Mouse (Mus musculus) brain, embryonic 18.5 days (tissue): Measurements from ENCODE around the gene Sfta2.

ENCODE experiments used
- DNase-seq: peaks from one replicate; pipeline ENCODE4 v3.0.0-alpha.2; 2012; ENCODE audit warnings: low read depth, low spot score

Gene Sfta2

GRCm38 (mm10) chr17:35592131-35592530, 9.2 kb upstream of the Sfta2 start:
- no peak for DNase-seq

- no peak for DNase-seq
These were observed 7.6 kb upstream of the Sfta2 start for GRCm38 (mm10) chr17:35593786-35594185.

GRCm38 (mm10) chr17:35594456-35594855, 6.9 kb upstream of the Sfta2 start:
- DNase-seq = no peak

- DNase-seq = no peak
These were observed 4.0 kb upstream of the Sfta2 start for GRCm38 (mm10) chr17:35597399-35597798.

- no peak for DNase-seq
These were observed 496 bp downstream of the Sfta2 start for GRCm38 (mm10) chr17:35601736-35602354.

GRCm38 (mm10) chr17:35617127-35617526, 15.8 kb downstream of the Sfta2 start:
- no peak for DNase-seq

GRCm38 (mm10) chr17:35626537-35626936, 25.2 kb downstream of the Sfta2 start, which contains the start of gene Gm9573:
TSS of gene Gm9573 (minus strand) at chr17:35626637.
- no peak for DNase-seq

- no peak for DNase-seq
These were observed 32.6 kb downstream of the Sfta2 start for GRCm38 (mm10) chr17:35633992-35634391.

- no peak for DNase-seq
These were observed 33.9 kb downstream of the Sfta2 start for GRCm38 (mm10) chr17:35635202-35635601.

GRCm38 (mm10) chr17:35635699-35636111, 34.4 kb downstream of the Sfta2 start:
- peak; percentile 66 for DNase-seq

- no peak for DNase-seq
These were observed 35.0 kb downstream of the Sfta2 start for GRCm38 (mm10) chr17:35636363-35636762.

- DNase-seq = no peak
These were observed 37.3 kb downstream of the Sfta2 start for GRCm38 (mm10) chr17:35638475-35639190.

- DNase-seq = no peak
These were observed 38.0 kb downstream of the Sfta2 start for GRCm38 (mm10) chr17:35639352-35639751.

- no peak for DNase-seq
These were observed 42.4 kb downstream of the Sfta2 start, which contains the start of gene Mucl3 for GRCm38 (mm10) chr17:35643609-35644236. TSS of gene Mucl3 (minus strand) at chr17:35643695.

GRCm38 (mm10) chr17:35649429-35649828, 48.1 kb downstream of the Sfta2 start:
- DNase-seq = no peak

GRCm38 (mm10) chr17:35653086-35653485, 51.7 kb downstream of the Sfta2 start:
- no peak for DNase-seq

GRCm38 (mm10) chr17:35665957-35666515, 64.7 kb downstream of the Sfta2 start:
- no peak for DNase-seq

GRCm38 (mm10) chr17:35666851-35667256, 65.5 kb downstream of the Sfta2 start:
- DNase-seq = no peak

GRCm38 (mm10) chr17:35667334-35668065, 66.2 kb downstream of the Sfta2 start, which contains the start of gene Vars2:
TSS of gene Vars2 (minus strand) at chr17:35667592.
- DNase-seq = peak; percentile 87

- no peak for DNase-seq
These were observed 68.4 kb downstream of the Sfta2 start for GRCm38 (mm10) chr17:35669731-35670130.

GRCm38 (mm10) chr17:35671846-35672245, 70.5 kb downstream of the Sfta2 start:
- no peak for DNase-seq

- no peak for DNase-seq
These were observed 71.2 kb downstream of the Sfta2 start for GRCm38 (mm10) chr17:35672527-35672926.
